In genomic region chr17:90569877-90570276, GRCm38 (mm10) we compare ENCODE assay signal across 17 mouse cellular contexts.
"Had no signal": no experiment of that assay in that cellular context is flagged by ENCODE, and none has a peak within 500 bp of the region (broad histone marks: within the 10 kb centered on the region; RNA-seq: fewer than 3 reads in every experiment).

No protein-coding gene starts in this region.

- DNase-seq: gastrocnemius, postnatal 14 days; gastrocnemius, postnatal 36 days; heart, adult 11 months; heart, adult 2 months; heart, postnatal 14 days; heart, postnatal 36 days; kidney, adult 11 months; kidney, adult 2 months; kidney, adult 9 months; kidney, postnatal 14 days; kidney, postnatal 36 days; layer of hippocampus, adult 9-11 months; layer of hippocampus, postnatal 36 days; left cerebral cortex, postnatal 4 days; liver, embryonic 13.5 days had no signal

- ATAC-seq: hindbrain, postnatal 0 days; intestine, embryonic 16.5 days had no signal
